Mouse (Mus musculus) erythroblast, embryonic 14.5 days (primary cell): ENCODE measurements around the gene Asxl2. TPM values are rescaled to one million over a fixed set of nuclear protein-coding genes. Genes with fewer than 3 reads are reported as not detected.
A peak's percentile ranks its signal among the peaks of the same experiment; 100 is the strongest.

Experiments used
- H3K27me3 ChIP-seq: 2 replicates; pipeline ENCODE4 v1.6.1; 2012; ENCODE audit warnings: inconsistent platforms; ENCODE audit not compliant: control insufficient read depth
- H3K36me3 ChIP-seq: 2 replicates; pipeline ENCODE4 v1.6.1; 2012; ENCODE audit warnings: mild to moderate bottlenecking, inconsistent platforms; ENCODE audit not compliant: control insufficient read depth
- H3K4me1 ChIP-seq: 2 replicates; pipeline ENCODE4 v1.6.1; 2012; ENCODE audit warnings: inconsistent platforms; ENCODE audit not compliant: control insufficient read depth
- H3K4me3 ChIP-seq: replicated peaks from 2 replicates; pipeline ENCODE3; 2012; ENCODE audit warnings: moderate library complexity, mild to moderate bottlenecking, inconsistent platforms
- H3K9me3 ChIP-seq: 2 replicates; pipeline ENCODE4 v1.6.1; 2012; ENCODE audit warnings: low read length, inconsistent platforms, mixed read lengths; ENCODE audit not compliant: control insufficient read depth
- GATA1 ChIP-seq: IDR thresholded peaks from 2 replicates; pipeline ENCODE4 v1.6.1; 2012; ENCODE audit warnings: low read length, inconsistent platforms, mixed read lengths
- TAL1 ChIP-seq: IDR thresholded peaks from 3 replicates; pipeline ENCODE4 v1.6.1; 2012; ENCODE audit warnings: low read length, inconsistent platforms, mixed read lengths
- polyA plus RNA-seq: library from polyadenylated mRNA; stranded (reverse); fragments of >175 nt; gene quantifications from 2 replicates; pipeline ENCODE4 v1.2.3, GENCODE M21; 2012

Gene Asxl2
- 0.64 and 1.1 TPM in 2 replicates for polyA plus RNA-seq

GRCm38 (mm10) chr12:3426530-3427034, at the start of gene Asxl2:
Gene Asxl2, plus strand, starts transcription at chr12:3426857.
- Histone ChIP-seq H3K9me3 (no peaks in the 10 kb centered on the region), H3K4me1 (peaks cover 43% of the 10 kb centered on the region), H3K27me3 (no peaks in the 10 kb centered on the region), H3K36me3 (peaks cover 34% of the 10 kb centered on the region), H3K4me3 (peak within 1 kb of the TSS; percentile 100)
- TF ChIP-seq GATA1 (no peak), TAL1 (no peak)

- no peaks in the 10 kb centered on the region for H3K9me3 ChIP-seq
- H3K4me1 ChIP-seq, result no peaks in the 10 kb centered on the region
- no peak overlapping the region for H3K4me3 ChIP-seq
- no peaks in the 10 kb centered on the region for H3K27me3 ChIP-seq
- H3K36me3 ChIP-seq, result no peaks in the 10 kb centered on the region
- no peak for TF ChIP-seq GATA1
Observed at GRCm38 (mm10) chr12:3377190-3377589, 49.5 kb upstream of the Asxl2 start.

- H3K4me1 ChIP-seq, result no peaks in the 10 kb centered on the region
- TF ChIP-seq GATA1, result no peak
- TF ChIP-seq TAL1, result no peak
- H3K9me3 ChIP-seq, result no peaks in the 10 kb centered on the region
- H3K27me3 ChIP-seq, result no peaks in the 10 kb centered on the region
- H3K36me3 ChIP-seq, result no peaks in the 10 kb centered on the region
- no peak overlapping the region for H3K4me3 ChIP-seq
Observed at GRCm38 (mm10) chr12:3377755-3378154, 48.9 kb upstream of the Asxl2 start.

GRCm38 (mm10) chr12:3384860-3385259, 41.8 kb upstream of the Asxl2 start:
- TF ChIP-seq GATA1 (no peak), TAL1 (no peak)
- Histone ChIP-seq H3K4me3 (no peak overlapping the region), H3K4me1 (peaks cover 7% of the 10 kb centered on the region), H3K9me3 (no peaks in the 10 kb centered on the region), H3K36me3 (no peaks in the 10 kb centered on the region), H3K27me3 (no peaks in the 10 kb centered on the region)

- Histone ChIP-seq H3K4me1 (peaks cover 8% of the 10 kb centered on the region), H3K27me3 (no peaks in the 10 kb centered on the region), H3K4me3 (no peak overlapping the region), H3K36me3 (no peaks in the 10 kb centered on the region), H3K9me3 (no peaks in the 10 kb centered on the region)
- TF ChIP-seq GATA1 (no peak), TAL1 (no peak)
Observed at GRCm38 (mm10) chr12:3385271-3385670, 41.4 kb upstream of the Asxl2 start.

GRCm38 (mm10) chr12:3385940-3386339, 40.7 kb upstream of the Asxl2 start:
- Histone ChIP-seq H3K27me3 (no peaks in the 10 kb centered on the region), H3K36me3 (no peaks in the 10 kb centered on the region), H3K9me3 (no peaks in the 10 kb centered on the region), H3K4me3 (no peak overlapping the region), H3K4me1 (peaks cover 9% of the 10 kb centered on the region)
- TF ChIP-seq GATA1 (no peak), TAL1 (no peak)

- H3K27me3 ChIP-seq, result no peaks in the 10 kb centered on the region
- H3K4me1 ChIP-seq, result peaks cover 9% of the 10 kb centered on the region
- no peak overlapping the region for H3K4me3 ChIP-seq
- H3K9me3 ChIP-seq, result no peaks in the 10 kb centered on the region
- H3K36me3 ChIP-seq, result no peaks in the 10 kb centered on the region
- TF ChIP-seq GATA1 (no peak), TAL1 (no peak)
Observed at GRCm38 (mm10) chr12:3387891-3388290, 38.8 kb upstream of the Asxl2 start.

- H3K4me3 ChIP-seq, result no peak overlapping the region
- H3K9me3 ChIP-seq, result no peaks in the 10 kb centered on the region
- H3K4me1 ChIP-seq, result peaks cover 9% of the 10 kb centered on the region
- H3K36me3 ChIP-seq, result no peaks in the 10 kb centered on the region
- TF ChIP-seq GATA1 (no peak), TAL1 (no peak)
- no peaks in the 10 kb centered on the region for H3K27me3 ChIP-seq
Observed at GRCm38 (mm10) chr12:3389394-3389793, 37.3 kb upstream of the Asxl2 start.

GRCm38 (mm10) chr12:3390071-3390470, 36.6 kb upstream of the Asxl2 start:
- no peaks in the 10 kb centered on the region for H3K36me3 ChIP-seq
- H3K4me3 ChIP-seq, result no peak overlapping the region
- H3K9me3 ChIP-seq, result no peaks in the 10 kb centered on the region
- peaks cover 9% of the 10 kb centered on the region for H3K4me1 ChIP-seq
- H3K27me3 ChIP-seq, result no peaks in the 10 kb centered on the region
- TF ChIP-seq GATA1 (no peak), TAL1 (no peak)

- H3K27me3 ChIP-seq, result no peaks in the 10 kb centered on the region
- no peaks in the 10 kb centered on the region for H3K36me3 ChIP-seq
Observed at GRCm38 (mm10) chr12:3390577-3391262, 35.9 kb upstream of the Asxl2 start.

More at GRCm38 (mm10) chr12:3390577-3391262, 35.9 kb upstream of the Asxl2 start:
- no peak for TF ChIP-seq GATA1
- no peak for TF ChIP-seq TAL1
- no peaks in the 10 kb centered on the region for H3K9me3 ChIP-seq
- H3K4me1 ChIP-seq, result peaks cover 9% of the 10 kb centered on the region
- H3K4me3 ChIP-seq, result no peak overlapping the region
